Mouse (Mus musculus) gastrocnemius, postnatal 10 days (tissue): Measurements from ENCODE around the gene Serping1. TPM values are rescaled to one million over a fixed set of nuclear protein-coding genes. Genes with fewer than 3 reads are reported as not detected.

Source experiments
- DNase-seq: peaks from one replicate; pipeline ENCODE4 v3.0.0; 2021; ENCODE audit warnings: mixed read lengths
- total RNA-seq, 2 experiments: library from RNA; stranded (reverse); gene quantifications; 2 replicates each; pipeline ENCODE4 v1.2.3; 2021

Serping1 gene
- total RNA-seq, 2 experiments from 2014 or later: 74.7 to 84.1 TPM

GRCm38 (mm10) chr2:84783315-84783714 lies 8.1 kb upstream of the Serping1 start:
- DNase-seq: no peak

- DNase-seq: no peak
These were observed 4.0 kb upstream of the Serping1 start for GRCm38 (mm10) chr2:84779210-84779609.

GRCm38 (mm10) chr2:84777706-84778105 lies 2.5 kb upstream of the Serping1 start:
- DNase-seq: no peak

GRCm38 (mm10) chr2:84775665-84776064 lies 421 bp upstream of the Serping1 start:
- DNase-seq: peak; percentile 28

- peak; percentile 71 for DNase-seq
These were observed 493 bp downstream of the Serping1 start for GRCm38 (mm10) chr2:84774751-84775150.

- no peak for DNase-seq
These were observed 2.0 kb downstream of the Serping1 start for GRCm38 (mm10) chr2:84773195-84773594.

GRCm38 (mm10) chr2:84772454-84772853 lies 2.8 kb downstream of the Serping1 start:
- no peak for DNase-seq

GRCm38 (mm10) chr2:84770501-84770900 lies 4.7 kb downstream of the Serping1 start:
- DNase-seq: no peak

GRCm38 (mm10) chr2:84762818-84763217 lies 12.4 kb downstream of the Serping1 start:
- DNase-seq: no peak

- no peak for DNase-seq
These were observed 12.9 kb downstream of the Serping1 start for GRCm38 (mm10) chr2:84762295-84762694.

GRCm38 (mm10) chr2:84761840-84762239 lies 13.4 kb downstream of the Serping1 start:
- no peak for DNase-seq

- DNase-seq: no peak
These were observed 13.9 kb downstream of the Serping1 start for GRCm38 (mm10) chr2:84761309-84761708.

GRCm38 (mm10) chr2:84760777-84761176 lies 14.5 kb downstream of the Serping1 start:
- no peak for DNase-seq

GRCm38 (mm10) chr2:84758542-84759127 lies 16.6 kb downstream of the Serping1 start:
- DNase-seq: no peak

GRCm38 (mm10) chr2:84757026-84757682 lies 18.1 kb downstream of the Serping1 start:
- DNase-seq: no peak

GRCm38 (mm10) chr2:84756245-84756644 lies 19.0 kb downstream of the Serping1 start:
- DNase-seq: no peak

- no peak for DNase-seq
These were observed 25.1 kb downstream of the Serping1 start for GRCm38 (mm10) chr2:84750115-84750514.

GRCm38 (mm10) chr2:84744126-84744525 lies 31.1 kb downstream of the Serping1 start:
- no peak for DNase-seq

- peak; percentile 70 for DNase-seq
These were observed 31.7 kb downstream of the Serping1 start, which contains the start of gene Gm19426 for GRCm38 (mm10) chr2:84743561-84743960. Gene Gm19426 (minus strand): TSS chr2:84743655.

- no peak for DNase-seq
These were observed 32.6 kb downstream of the Serping1 start for GRCm38 (mm10) chr2:84742451-84743283.

- DNase-seq: no peak
These were observed 33.3 kb downstream of the Serping1 start for GRCm38 (mm10) chr2:84741841-84742450.

GRCm38 (mm10) chr2:84740608-84741333 lies 34.5 kb downstream of the Serping1 start:
- no peak for DNase-seq
